Mouse (Mus musculus) myocyte (in vitro differentiated cells): ENCODE measurements around the gene Tsga13.

Experiments
- CEBPB ChIP-seq: IDR thresholded peaks from 2 replicates; pipeline ENCODE4 v1.6.1; 2011; ENCODE audit warnings: mild to moderate bottlenecking, moderate library complexity; ENCODE audit not compliant: poor library complexity, insufficient read depth, severe bottlenecking
- E2F4 ChIP-seq: IDR thresholded peaks from one replicate; pipeline ENCODE4 v1.6.1; 2011; ENCODE audit warnings: mild to moderate bottlenecking, control low read depth, moderate library complexity; ENCODE audit not compliant: insufficient read depth
- MAX ChIP-seq: IDR thresholded peaks from one replicate; pipeline ENCODE4 v1.6.1; 2011; ENCODE audit warnings: low read depth, mild to moderate bottlenecking, control low read depth
- MYOD1 ChIP-seq, 3 experiments: IDR thresholded peaks; one replicate each; pipeline ENCODE4 v1.6.1; 2011; ENCODE audit warnings: control low read depth in 2 of 3, low read depth in 2 of 3, mild to moderate bottlenecking in 2 of 3, moderate library complexity in 1 of 3; ENCODE audit not compliant: insufficient read length in 2 of 3, control insufficient read depth in 1 of 3
- POLR2A ChIP-seq: IDR thresholded peaks from one replicate; pipeline ENCODE4 v1.6.1; 2011; ENCODE audit warnings: low read depth, mild to moderate bottlenecking, control low read depth, moderate library complexity; ENCODE audit not compliant: insufficient read length
- POLR2AphosphoS2 ChIP-seq: IDR thresholded peaks from one replicate; pipeline ENCODE4 v1.6.1; 2011; ENCODE audit warnings: low read depth, control low read depth; ENCODE audit not compliant: insufficient read length
- TCF12 ChIP-seq: IDR thresholded peaks from one replicate; pipeline ENCODE4 v1.6.1; 2011; ENCODE audit warnings: mild to moderate bottlenecking, control low read depth; ENCODE audit not compliant: poor library complexity, insufficient read depth, severe bottlenecking

DNA sequence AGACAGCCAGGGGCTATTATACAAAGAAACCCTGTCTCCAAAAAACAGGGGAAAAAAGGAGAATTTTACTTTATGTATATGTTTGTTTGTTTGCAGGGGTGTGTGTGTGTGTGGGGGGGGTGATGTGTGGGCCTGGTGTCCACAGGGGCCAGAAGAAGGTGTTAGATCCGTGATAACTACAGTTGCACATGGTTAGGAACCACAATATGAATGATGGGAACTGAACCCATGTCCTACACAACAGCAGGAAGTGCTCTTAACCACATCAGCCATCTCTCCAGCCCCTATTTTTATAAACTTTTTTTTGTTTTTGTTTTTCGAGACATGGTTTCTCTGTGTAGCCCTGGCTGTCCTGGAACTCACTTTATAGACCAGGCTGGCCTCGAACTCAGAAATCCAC, 30.5 kb downstream of the Tsga13 start:
- no peak for TF ChIP-seq MAX
- no peak for TF ChIP-seq POLR2A
- TF ChIP-seq POLR2AphosphoS2 = no peak
- TF ChIP-seq MYOD1 (IDR thresholded peaks at IDR 0.05; ENCODE audit: control insufficient read depth in 1 of 3, insufficient read length in 2 of 3, low read depth in 2 of 3) = no peak
- TF ChIP-seq TCF12 = no peak
- TF ChIP-seq CEBPB = no peak
- TF ChIP-seq E2F4 = no peak
